Mouse (Mus musculus) cerebellum, adult 2 months (tissue): ENCODE data around the gene Ccer1.

Source experiments
- CTCF ChIP-seq: fragments of 200-500 bp; IDR thresholded peaks from 2 replicates; pipeline ENCODE4 v1.5.1; 2011; ENCODE audit warnings: low read depth, mild to moderate bottlenecking, control low read depth, low read length, moderate library complexity, borderline replicate concordance; ENCODE audit not compliant: insufficient read depth
- POLR2A ChIP-seq: fragments of 200-500 bp; IDR thresholded peaks from 2 replicates; pipeline ENCODE4 v1.6.1; 2011; ENCODE audit warnings: low read length, control low read depth, borderline replicate concordance; ENCODE audit not compliant: insufficient read depth

DNA sequence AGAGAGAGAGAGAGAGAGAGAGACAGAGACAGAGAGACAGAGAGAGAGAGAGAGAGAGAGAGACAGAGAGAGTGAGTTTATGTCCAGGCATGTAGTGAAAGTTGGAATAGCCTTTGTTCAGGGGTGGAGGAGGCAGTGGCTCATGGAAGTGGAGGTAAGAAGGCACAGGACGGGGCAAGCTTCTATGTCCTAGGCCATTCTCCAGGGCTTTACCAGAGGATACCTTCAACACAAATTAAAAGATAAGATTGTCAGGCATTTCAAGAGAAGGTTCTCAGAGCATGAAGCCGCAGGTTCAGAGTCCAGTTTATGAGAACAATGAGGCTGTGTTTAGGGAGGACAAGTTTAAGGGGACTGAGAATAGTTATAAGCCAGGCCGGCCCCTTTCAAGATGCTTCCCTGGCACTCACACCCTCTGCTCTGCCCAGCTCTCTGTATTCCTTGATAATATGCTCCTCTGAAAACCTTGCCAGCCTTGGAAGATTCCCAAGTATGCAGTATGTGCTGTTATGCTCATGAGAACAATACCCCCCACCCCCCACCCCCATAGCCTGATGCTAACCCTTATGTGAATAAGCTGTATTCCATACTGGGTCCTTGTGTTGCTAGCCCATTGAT, 22.5 kb downstream of the Ccer1 start:
- no peak for TF ChIP-seq CTCF
- no peak for TF ChIP-seq POLR2A
